Mouse (Mus musculus) spleen, adult 2 months (tissue): ENCODE measurements at regions not wholly inside any gene's neighbourhood (a gene's known extent, or its start where the extent isn't known, plus 50 kb on each side); places are given as distances from the start of the nearest gene placed in this dataset.

Experiments used
- CTCF ChIP-seq: fragments of 200-500 bp; IDR thresholded peaks from 2 replicates; pipeline ENCODE4 v1.5.1; 2011; ENCODE audit warnings: mild to moderate bottlenecking, inconsistent platforms; ENCODE audit not compliant: insufficient read depth, insufficient read length, insufficient replicate concordance; ENCODE audit errors: extremely low read depth
- POLR2A ChIP-seq: fragments of 200-500 bp; IDR thresholded peaks from 2 replicates; pipeline ENCODE4 v1.6.1; 2011; ENCODE audit warnings: low read depth, low read length, inconsistent platforms

GRCm38 (mm10) chr3:147631151-147631550, 779.0 kb downstream of the Ttll7 start:
- TF ChIP-seq CTCF (no peak), POLR2A (no peak)
